Mouse (Mus musculus) MN1 (cell line): Measurements from ENCODE around the gene Sirpa.

Experiments used
- DNase-seq: peaks from one replicate; pipeline ENCODE4 v3.0.0-alpha.2; 2016; ENCODE audit warnings: low spot score

Gene Sirpa

GRCm38 (mm10) chr2:129606899-129607298, 14.3 kb downstream of the Sirpa start:
- DNase-seq: no peak

GRCm38 (mm10) chr2:129613971-129614370, 21.3 kb downstream of the Sirpa start:
- DNase-seq: no peak

GRCm38 (mm10) chr2:129614482-129615185, 22.0 kb downstream of the Sirpa start:
- DNase-seq: no peak

- DNase-seq: no peak
Observed at GRCm38 (mm10) chr2:129620148-129620547, 27.5 kb downstream of the Sirpa start.

GRCm38 (mm10) chr2:129620881-129621280, 28.2 kb downstream of the Sirpa start:
- no peak for DNase-seq

- no peak for DNase-seq
Observed at GRCm38 (mm10) chr2:129621654-129622490, 29.2 kb downstream of the Sirpa start.

- DNase-seq: no peak
Observed at GRCm38 (mm10) chr2:129622918-129623317, 30.3 kb downstream of the Sirpa start.

- DNase-seq: no peak
Observed at GRCm38 (mm10) chr2:129623771-129624170, 31.1 kb downstream of the Sirpa start.

GRCm38 (mm10) chr2:129624246-129624918, 31.7 kb downstream of the Sirpa start:
- no peak for DNase-seq

GRCm38 (mm10) chr2:129624956-129625355, 32.3 kb downstream of the Sirpa start:
- no peak for DNase-seq

GRCm38 (mm10) chr2:129625845-129626244, 33.2 kb downstream of the Sirpa start:
- DNase-seq: no peak

- DNase-seq: no peak
Observed at GRCm38 (mm10) chr2:129626621-129627061, 34.0 kb downstream of the Sirpa start.

- no peak for DNase-seq
Observed at GRCm38 (mm10) chr2:129627133-129627532, 34.5 kb downstream of the Sirpa start.

- no peak for DNase-seq
Observed at GRCm38 (mm10) chr2:129627811-129628210, 35.2 kb downstream of the Sirpa start.

GRCm38 (mm10) chr2:129628456-129629185, 36.0 kb downstream of the Sirpa start:
- no peak for DNase-seq

GRCm38 (mm10) chr2:129629786-129630531, 37.3 kb downstream of the Sirpa start:
- DNase-seq: no peak

GRCm38 (mm10) chr2:129630532-129630886, 37.9 kb downstream of the Sirpa start:
- DNase-seq: no peak

GRCm38 (mm10) chr2:129630978-129631660, 38.5 kb downstream of the Sirpa start:
- no peak for DNase-seq

- DNase-seq: no peak
Observed at GRCm38 (mm10) chr2:129632324-129632723, 39.7 kb downstream of the Sirpa start.

- DNase-seq: no peak
Observed at GRCm38 (mm10) chr2:129633077-129633732, 40.6 kb downstream of the Sirpa start.
